Mouse (Mus musculus) midbrain, embryonic 10.5 days (tissue): ENCODE results near the gene Amh. TPM values are rescaled to one million over a fixed set of nuclear protein-coding genes. Genes with fewer than 3 reads are reported as not detected.

ENCODE experiments used
- DNase-seq: peaks from one replicate; pipeline ENCODE4 v3.0.0-alpha.2; 2017; ENCODE audit warnings: low spot score
- H3K27ac ChIP-seq: fragments of 300-500 bp; sonication (generic); replicated peaks from 2 replicates; pipeline ENCODE4 v1.5.1; 2016; ENCODE audit warnings: mild to moderate bottlenecking
- H3K27me3 ChIP-seq: fragments of 300-500 bp; sonication (generic); 2 replicates; pipeline ENCODE4 v1.6.1; 2016; ENCODE audit warnings: low read depth, mild to moderate bottlenecking; ENCODE audit not compliant: poor library complexity, severe bottlenecking
- H3K36me3 ChIP-seq: fragments of 300-500 bp; sonication (generic); 2 replicates; pipeline ENCODE4 v1.6.1; 2016; ENCODE audit warnings: mild to moderate bottlenecking, moderate library complexity
- H3K4me1 ChIP-seq: fragments of 300-500 bp; sonication (generic); 2 replicates; pipeline ENCODE4 v1.6.1; 2016
- H3K4me3 ChIP-seq: fragments of 300-500 bp; sonication (generic); 2 replicates; pipeline ENCODE4 v1.5.1; 2016; ENCODE audit warnings: mild to moderate bottlenecking, moderate library complexity
- H3K9me3 ChIP-seq: fragments of 300-500 bp; sonication (generic); replicated peaks from 2 replicates; pipeline ENCODE4 v1.6.1; 2016; ENCODE audit warnings: mild to moderate bottlenecking
- WGBS: fragments of 180-500 bp; shearing (Covaris S2); methylation state at CpG from one replicate; pipeline ENCODE4 v1.1.7; 2016; 5-methylcytosine and 5-hydroxymethylcytosine counted together
- polyA plus RNA-seq: library from polyadenylated mRNA; unstranded; fragments of >200 nt; fragmentation: Nextera tagmentation; extraction: Ambion mirVana; gene quantifications from 2 replicates; pipeline ENCODE4 v1.2.1, GENCODE M21; 2016

Amh gene
- polyA plus RNA-seq, 1 experiment from 2014 or later = not detected

DNA sequence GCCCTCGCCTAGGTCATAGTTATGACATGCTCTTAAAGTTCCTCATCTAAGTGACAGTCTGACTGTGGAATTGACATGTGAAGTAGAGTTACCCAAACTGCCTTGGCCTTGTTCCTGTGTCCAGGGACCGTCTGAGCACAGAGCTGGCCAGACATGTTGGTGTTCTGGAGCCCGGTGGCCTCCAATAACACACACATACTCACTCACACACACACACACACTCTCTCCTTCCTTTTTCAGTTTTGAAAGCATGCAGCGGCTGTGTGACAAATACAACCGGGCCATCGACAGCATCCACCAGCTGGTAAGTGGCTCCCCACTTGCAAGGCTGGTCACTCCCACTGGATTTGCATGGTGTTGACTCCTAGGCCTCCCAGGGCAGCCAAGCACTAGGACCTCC, 36.7 kb upstream of the Amh start:
- no peak for DNase-seq
- H3K36me3 ChIP-seq = peaks cover 95% of the 10 kb centered on the region
- no peak overlapping the region for H3K4me3 ChIP-seq
- no peaks in the 10 kb centered on the region; the same call in 1 of the 2 replicates for H3K4me1 ChIP-seq
- H3K9me3 ChIP-seq = no peaks in the 10 kb centered on the region
- no peak overlapping the region for H3K27ac ChIP-seq
- WGBS = 93% methylated on average over 6 of the region's 6 CpGs
- H3K27me3 ChIP-seq = no peaks in the 10 kb centered on the region

DNA sequence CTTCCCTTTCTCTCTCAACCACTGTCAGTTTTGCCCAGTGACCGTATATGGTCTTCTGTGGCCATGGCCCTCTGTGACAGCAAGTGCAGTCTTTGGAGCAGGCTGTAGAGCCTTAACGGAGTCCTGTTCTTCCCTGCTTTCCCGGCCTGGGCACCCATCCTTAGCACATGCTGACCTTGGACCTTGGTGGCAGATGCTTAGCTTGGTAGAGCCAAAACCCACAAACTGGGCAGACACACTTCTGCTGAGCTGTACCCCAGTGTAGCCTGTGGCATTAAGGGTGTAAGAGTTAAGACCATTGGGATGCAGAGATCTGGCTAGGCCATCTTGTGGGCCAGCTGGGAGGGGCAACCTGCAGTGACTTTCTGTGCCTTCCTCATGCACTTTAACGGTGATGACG, 31.2 kb upstream of the Amh start:
- no peak overlapping the region for H3K4me3 ChIP-seq
- 87% methylated on average over 5 of the region's 5 CpGs for WGBS
- no peak for DNase-seq
- 0 out of 2 replicates have a peak, but pooled peaks cover 5% of the 10 kb centered on the region for H3K4me1 ChIP-seq
- H3K27ac ChIP-seq = no peak overlapping the region
- H3K27me3 ChIP-seq = no peaks in the 10 kb centered on the region
- H3K9me3 ChIP-seq = no peaks in the 10 kb centered on the region
- peaks cover 100% of the 10 kb centered on the region for H3K36me3 ChIP-seq

DNA sequence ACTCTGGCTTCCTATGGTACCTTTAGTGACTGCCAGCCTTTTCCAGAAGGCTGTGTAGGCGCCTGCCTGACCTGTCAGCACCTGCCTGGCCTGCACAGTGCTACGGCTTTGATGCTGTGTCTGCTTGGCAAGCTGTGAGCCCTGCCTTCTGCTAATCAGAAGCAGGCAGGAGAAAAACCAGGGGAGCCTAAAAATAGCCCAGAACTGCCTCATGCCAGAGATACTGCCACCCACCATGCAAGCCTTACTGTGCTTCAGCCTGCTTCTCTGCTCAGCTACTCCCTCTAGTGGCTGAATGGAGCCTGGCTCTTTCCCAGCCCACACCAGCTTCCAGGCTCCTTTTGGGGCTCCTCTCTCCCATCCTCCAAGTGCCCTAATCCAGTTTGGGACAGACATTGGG, 30.5 kb upstream of the Amh start:
- H3K4me3 ChIP-seq = no peak overlapping the region
- WGBS = 74% methylated on average over 2 of the region's 2 CpGs

DNA sequence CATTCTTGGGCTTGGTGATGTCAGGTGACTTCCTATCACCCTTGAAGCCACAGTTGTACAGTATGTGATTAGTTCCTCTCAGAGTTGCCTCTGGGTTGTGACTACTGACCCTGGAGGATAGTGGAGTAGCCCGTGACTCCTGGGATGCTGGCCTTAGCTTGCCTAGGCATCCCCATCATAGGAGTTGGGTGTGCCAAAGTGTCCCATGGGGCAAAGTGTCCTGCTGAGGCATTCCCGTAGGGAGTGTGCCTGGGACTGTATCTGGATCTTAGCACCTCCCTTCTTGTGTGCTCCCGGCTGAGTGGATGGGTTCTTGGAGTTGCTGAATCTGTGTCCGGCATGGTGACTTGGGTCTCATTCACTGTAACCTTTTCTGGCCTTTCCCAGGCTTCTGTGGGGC, 30.1 kb upstream of the Amh start:
- no peak for DNase-seq
- 93% methylated on average over 4 of the region's 4 CpGs for WGBS
- H3K4me3 ChIP-seq = no peak overlapping the region
- H3K9me3 ChIP-seq = no peaks in the 10 kb centered on the region
- H3K4me1 ChIP-seq = 0 out of 2 replicates have a peak, but pooled peaks cover 5% of the 10 kb centered on the region
- H3K27me3 ChIP-seq = no peaks in the 10 kb centered on the region
- peaks cover 100% of the 10 kb centered on the region for H3K36me3 ChIP-seq
- no peak overlapping the region for H3K27ac ChIP-seq

More for the DNA sequence above, 30.5 kb upstream of the Amh start:
- Histone ChIP-seq H3K36me3 (peaks cover 100% of the 10 kb centered on the region), H3K4me1 (0 out of 2 replicates have a peak, but pooled peaks cover 5% of the 10 kb centered on the region), H3K27me3 (no peaks in the 10 kb centered on the region), H3K9me3 (no peaks in the 10 kb centered on the region), H3K27ac (no peak overlapping the region; the same call in 1 of the 2 replicates)
- DNase-seq = peak; percentile 68

DNA sequence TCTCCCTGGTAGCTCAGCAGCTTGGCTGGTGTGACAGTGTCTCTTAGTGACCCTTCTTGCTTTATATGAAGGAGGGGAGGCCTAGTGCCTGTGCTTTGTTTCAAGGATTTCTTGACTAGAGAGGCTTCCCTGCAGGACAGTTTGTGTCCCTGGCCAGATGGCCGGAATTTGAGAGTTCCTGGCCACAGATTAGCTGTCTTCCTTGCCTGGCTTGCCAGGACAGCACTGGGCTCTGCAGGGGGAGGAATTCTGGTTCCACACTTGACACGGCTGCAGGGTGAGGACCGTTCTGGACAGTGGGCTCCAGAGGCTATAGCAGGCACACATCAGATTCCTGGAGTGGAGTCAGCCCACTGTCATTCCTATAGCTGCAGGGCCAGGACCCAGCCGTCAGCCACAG, 29.3 kb upstream of the Amh start:
- no peak overlapping the region for H3K27ac ChIP-seq
- H3K9me3 ChIP-seq = no peaks in the 10 kb centered on the region
- H3K4me1 ChIP-seq = 0 out of 2 replicates have a peak, but pooled peaks cover 5% of the 10 kb centered on the region
- peaks cover 100% of the 10 kb centered on the region for H3K36me3 ChIP-seq
- H3K4me3 ChIP-seq = no peak overlapping the region
- 93% methylated on average over 4 of the region's 4 CpGs for WGBS
- no peaks in the 10 kb centered on the region for H3K27me3 ChIP-seq
- no peak for DNase-seq

DNA sequence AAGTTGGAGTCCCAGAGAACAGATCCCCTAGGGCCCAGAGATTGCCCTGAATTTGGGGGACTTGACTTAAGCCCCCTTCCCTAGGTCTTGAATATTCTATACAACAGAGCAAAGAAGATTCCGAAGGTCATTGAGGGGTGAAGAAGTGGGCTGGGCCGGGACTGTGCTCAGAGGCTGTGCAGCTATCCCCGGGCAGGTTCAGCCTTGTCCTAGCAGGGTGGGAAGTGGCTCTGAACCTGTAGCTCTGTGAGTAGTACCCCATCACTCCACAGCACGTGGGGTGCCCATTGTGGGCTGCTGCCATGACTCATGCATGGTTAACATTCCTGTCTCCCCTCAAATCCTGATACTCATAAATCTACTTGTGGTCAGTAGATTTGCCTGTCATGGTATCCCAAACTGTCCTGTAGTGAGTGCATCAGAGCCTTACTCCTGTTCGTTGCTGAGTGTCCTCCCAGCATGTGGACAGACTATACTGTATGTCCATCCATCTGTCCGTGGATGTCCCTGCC, 28.6 kb upstream of the Amh start:
- H3K9me3 ChIP-seq = no peaks in the 10 kb centered on the region
- H3K36me3 ChIP-seq = peaks cover 100% of the 10 kb centered on the region
- no peak overlapping the region for H3K27ac ChIP-seq
- 0 out of 2 replicates have a peak, but pooled peaks cover 5% of the 10 kb centered on the region for H3K4me1 ChIP-seq
- 88% methylated on average over 6 of the region's 6 CpGs for WGBS
- DNase-seq = no peak
- H3K27me3 ChIP-seq = no peaks in the 10 kb centered on the region
- H3K4me3 ChIP-seq = no peak overlapping the region

DNA sequence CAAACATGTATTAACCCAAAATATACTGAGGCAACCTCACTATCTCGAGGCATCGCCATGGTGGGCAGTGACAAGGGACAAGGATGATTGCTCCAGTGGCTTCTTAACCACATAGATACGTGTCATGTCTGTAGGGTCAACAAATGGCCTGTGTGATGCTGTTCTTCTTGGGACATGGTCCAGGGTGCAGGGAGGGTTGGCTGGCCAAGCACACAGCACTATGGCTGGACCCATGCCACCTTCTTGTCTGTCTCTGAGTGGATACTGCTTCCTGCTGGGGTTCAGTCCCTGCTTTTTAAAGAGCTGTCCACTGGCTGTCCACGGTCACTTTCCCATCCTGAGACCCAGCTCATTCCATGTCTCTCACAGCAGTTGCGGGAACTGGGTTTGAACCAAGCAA, 27.9 kb upstream of the Amh start:
- Histone ChIP-seq H3K36me3 (peaks cover 100% of the 10 kb centered on the region), H3K27me3 (no peaks in the 10 kb centered on the region), H3K27ac (no peak overlapping the region), H3K4me1 (0 out of 2 replicates have a peak, but pooled peaks cover 5% of the 10 kb centered on the region), H3K9me3 (no peaks in the 10 kb centered on the region), H3K4me3 (no peak overlapping the region)
- no peak for DNase-seq
- WGBS = 97% methylated on average over 5 of the region's 5 CpGs

DNA sequence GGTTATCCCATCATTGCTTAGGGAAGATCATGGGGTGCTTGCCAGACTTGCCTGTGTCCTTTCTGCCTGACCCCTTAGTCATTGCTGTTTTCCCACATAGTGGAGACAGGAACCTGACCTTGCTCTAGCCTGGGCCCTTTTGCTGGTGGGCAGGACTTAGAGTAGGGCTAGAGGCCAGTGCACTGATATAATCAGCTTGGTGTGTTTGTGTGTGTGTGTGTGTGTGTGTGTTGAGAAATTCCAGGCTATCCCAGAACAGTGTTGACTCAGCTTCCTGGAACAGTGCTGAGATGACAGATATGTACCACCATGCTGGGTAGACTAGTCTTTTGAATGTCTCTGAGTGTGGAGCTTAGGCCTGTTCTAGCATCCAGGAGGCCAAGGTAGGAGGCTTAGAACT, 25.5 kb upstream of the Amh start:
- DNase-seq = no peak
- Histone ChIP-seq H3K27me3 (no peaks in the 10 kb centered on the region), H3K4me1 (0 out of 2 replicates have a peak, but pooled peaks cover 2% of the 10 kb centered on the region), H3K27ac (no peak overlapping the region), H3K4me3 (no peak overlapping the region), H3K36me3 (peaks cover 100% of the 10 kb centered on the region), H3K9me3 (no peaks in the 10 kb centered on the region)

DNA sequence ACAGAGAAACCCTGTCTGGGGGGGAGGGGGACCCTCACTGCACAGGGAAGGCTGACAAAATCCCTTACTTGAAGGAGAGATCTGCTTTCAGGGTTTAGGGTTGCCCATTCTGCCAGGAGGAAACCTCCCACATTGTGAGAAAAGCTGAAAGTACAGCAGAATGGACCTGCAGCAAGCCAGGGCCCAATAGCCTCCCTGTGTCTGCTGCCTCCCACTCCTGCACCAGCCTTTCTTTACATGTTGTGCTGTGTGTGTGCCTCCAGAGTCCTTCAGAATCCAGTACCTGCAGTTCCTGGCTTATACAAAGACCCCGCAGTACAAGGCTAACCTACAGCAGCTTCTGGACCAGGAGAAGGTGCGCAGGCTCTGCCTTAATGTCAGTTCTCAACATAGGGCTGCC, 20.7 kb upstream of the Amh start:
- H3K36me3 ChIP-seq = peaks cover 100% of the 10 kb centered on the region

DNA sequence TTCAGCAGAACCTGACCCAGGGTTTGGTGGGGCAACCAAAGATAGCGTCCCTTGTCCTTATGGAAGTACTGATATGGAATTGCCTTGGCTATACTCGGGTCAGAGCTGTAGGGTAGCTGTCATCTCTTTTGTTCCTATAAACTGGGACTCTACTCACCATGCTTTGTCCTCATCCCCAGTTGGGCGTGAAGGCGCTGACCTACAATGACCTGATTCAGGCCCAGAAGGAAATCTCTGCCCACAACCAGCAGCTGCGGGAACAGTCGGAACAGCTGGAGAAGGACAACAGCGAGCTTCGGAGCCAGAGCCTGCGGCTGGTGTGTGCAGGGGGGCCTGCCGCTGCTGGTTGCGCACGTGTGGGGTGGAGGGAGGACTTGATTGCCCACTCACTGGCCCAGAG, 20.2 kb upstream of the Amh start:
- Histone ChIP-seq H3K27me3 (no peaks in the 10 kb centered on the region), H3K27ac (no peak overlapping the region), H3K9me3 (no peaks in the 10 kb centered on the region), H3K4me1 (no peaks in the 10 kb centered on the region), H3K4me3 (no peak overlapping the region), H3K36me3 (peaks cover 100% of the 10 kb centered on the region)
- WGBS = 77% methylated on average over 12 of the region's 12 CpGs
- no peak for DNase-seq

More for the DNA sequence above, 20.7 kb upstream of the Amh start:
- H3K27ac ChIP-seq = no peak overlapping the region
- H3K4me1 ChIP-seq = no peaks in the 10 kb centered on the region
- H3K27me3 ChIP-seq = no peaks in the 10 kb centered on the region
- WGBS = 95% methylated on average over 2 of the region's 2 CpGs
- no peak for DNase-seq
- no peak overlapping the region for H3K4me3 ChIP-seq
- H3K9me3 ChIP-seq = no peaks in the 10 kb centered on the region

DNA sequence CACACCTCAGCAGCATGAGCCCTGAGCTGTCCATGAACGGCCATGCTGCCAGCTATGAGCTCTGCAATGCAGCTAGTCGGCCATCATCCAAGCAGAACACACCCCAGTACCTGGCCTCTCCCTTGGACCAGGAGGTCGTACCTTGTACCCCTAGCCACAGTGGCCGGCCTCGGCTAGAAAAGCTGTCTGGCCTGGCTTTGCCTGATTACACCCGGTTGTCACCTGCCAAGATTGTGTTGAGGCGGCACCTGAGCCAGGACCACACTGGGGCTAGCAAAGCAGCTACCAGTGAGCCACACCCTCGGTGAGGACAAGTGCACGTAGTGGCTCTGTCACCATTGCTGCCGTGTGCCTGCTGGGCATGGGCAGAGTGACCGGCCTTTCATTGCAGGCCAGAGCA, 19.1 kb upstream of the Amh start:
- Histone ChIP-seq H3K27me3 (no peaks in the 10 kb centered on the region), H3K4me3 (0 out of 2 replicates have a peak overlapping the region, but pooled peaks have one; percentile 1), H3K27ac (no peak overlapping the region), H3K9me3 (no peaks in the 10 kb centered on the region), H3K36me3 (peaks cover 100% of the 10 kb centered on the region), H3K4me1 (no peaks in the 10 kb centered on the region)
- DNase-seq = no peak
- WGBS = 94% methylated on average over 11 of the region's 11 CpGs

DNA sequence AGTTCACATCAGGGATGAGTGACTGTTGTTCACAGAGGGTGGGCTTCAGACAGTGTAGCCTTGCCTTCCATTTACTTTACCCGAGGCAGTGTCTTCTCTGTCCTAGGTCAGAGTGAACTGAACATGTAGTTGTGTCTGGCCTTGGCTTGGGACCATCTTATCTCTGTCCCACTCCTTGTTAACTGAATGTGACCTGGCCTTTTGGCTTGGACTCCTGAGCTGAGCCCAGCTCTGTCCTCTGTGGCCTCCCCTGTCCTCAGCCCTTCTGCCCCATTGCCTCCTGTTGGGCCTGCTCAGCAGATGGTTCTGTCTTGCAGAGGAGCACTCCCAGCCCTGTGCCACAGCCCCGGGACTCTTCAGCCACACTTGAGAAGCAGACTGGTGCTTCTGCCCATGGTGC, 17.5 kb upstream of the Amh start:
- 94% methylated on average over 2 of the region's 2 CpGs for WGBS

DNA sequence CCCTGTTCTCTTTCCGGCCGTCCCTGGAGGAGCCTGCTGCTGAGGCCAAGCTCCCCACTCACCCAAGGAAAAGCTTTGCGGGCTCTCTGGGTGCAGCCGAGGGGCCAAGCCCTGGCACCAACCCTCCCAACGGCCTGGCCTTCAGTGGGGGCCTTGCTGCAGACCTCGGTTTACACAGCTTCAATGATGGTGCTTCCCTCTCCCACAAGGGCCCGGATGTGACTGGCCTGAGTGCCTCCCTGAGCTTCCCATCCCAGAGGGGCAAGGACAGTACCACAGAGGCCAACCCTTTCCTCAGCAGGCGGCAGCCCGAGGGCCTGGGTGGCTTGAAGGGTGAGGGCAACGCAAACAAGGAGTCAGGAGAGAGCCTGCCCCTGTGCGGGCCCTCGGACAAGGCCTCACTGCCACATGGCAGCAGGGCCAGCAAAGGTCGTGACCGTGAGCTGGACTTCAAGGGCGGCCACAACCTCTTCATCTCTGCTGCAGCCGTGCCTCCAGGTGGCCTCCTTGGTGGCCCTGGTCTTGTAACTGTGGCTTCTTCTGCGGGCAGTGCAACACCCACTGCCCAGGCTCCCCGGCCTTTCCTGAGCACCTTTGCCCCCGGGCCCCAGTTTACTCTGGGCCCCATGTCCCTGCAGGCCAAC, 14.2 kb upstream of the Amh start:
- peaks cover 7% of the 10 kb centered on the region; the same call in 1 of the 2 replicates for H3K4me1 ChIP-seq
- peaks cover 100% of the 10 kb centered on the region for H3K36me3 ChIP-seq
- H3K4me3 ChIP-seq = peak overlapping the region; percentile 27; the same call in 1 of the 2 replicates
- H3K9me3 ChIP-seq = no peaks in the 10 kb centered on the region
- WGBS = 89% methylated on average over 19 of the region's 19 CpGs
- no peaks in the 10 kb centered on the region for H3K27me3 ChIP-seq
- DNase-seq = no peak
- H3K27ac ChIP-seq = no peak overlapping the region; the same call in 1 of the 2 replicates

More for the DNA sequence above, 17.5 kb upstream of the Amh start:
- no peaks in the 10 kb centered on the region for H3K9me3 ChIP-seq
- H3K4me1 ChIP-seq = no peaks in the 10 kb centered on the region
- no peak overlapping the region for H3K27ac ChIP-seq
- no peaks in the 10 kb centered on the region for H3K27me3 ChIP-seq
- no peak overlapping the region for H3K4me3 ChIP-seq
- no peak for DNase-seq
- H3K36me3 ChIP-seq = peaks cover 100% of the 10 kb centered on the region
